ENCODE assay signal across 28 mouse cellular contexts in genomic region chr16:31064782-31065181, GRCm38 (mm10). TPM values are rescaled to one million over a fixed set of nuclear protein-coding genes. Genes with fewer than 3 reads are reported as not detected.
DNase-seq lines count a peak whose midpoint lies in the region; ATAC-seq and TF ChIP-seq lines count a peak whose summit lies in the region.
"Had no signal": no experiment of that assay in that cellular context is flagged by ENCODE, and none has a peak within 500 bp of the region (broad histone marks: within the 10 kb centered on the region; RNA-seq: fewer than 3 reads in every experiment).

No protein-coding gene starts in this region.

- TF ChIP-seq CTCF in bone marrow, adult 2 months (IDR thresholded peaks at IDR 0.05; ENCODE audit: control insufficient read depth, insufficient read depth, low read length), result no peak

- intact Hi-C loops in heart, postnatal 10 days (cut with DNase I), result loop anchor here (10.0 kb wide), 1 partner anchor 270 kb away; no protein-coding TSS in a partner anchor

- no peak overlapping the region for H3K4me3 ChIP-seq in midbrain, embryonic 10.5 days
- H3K4me3 ChIP-seq in midbrain, embryonic 14.5 days (replicated peaks; ENCODE audit: low read depth, low read length), result no peak overlapping the region
- no peak overlapping the region for H3K4me3 ChIP-seq in bone marrow, adult 2 months (replicated peaks; ENCODE audit: control insufficient read depth, low read depth, low read length)
- H3K4me3 ChIP-seq: forebrain, embryonic 13.5 days; heart, embryonic 13.5 days; hindbrain, embryonic 12.5 days; midbrain, embryonic 12.5 days had no signal

- peak; percentile 79 for DNase-seq in heart, adult 11 months
- no peak for DNase-seq in heart, postnatal 10 days
- no peak for DNase-seq in midbrain, embryonic 10.5 days (ENCODE audit: low spot score)
- DNase-seq in midbrain, embryonic 14.5 days, result no peak
- peak; percentile 62 for DNase-seq in splenic B cell, adult 2 months (ENCODE audit: low read depth, low spot score)
- no peak for DNase-seq in right cerebral cortex, postnatal 36 days (ENCODE audit: low spot score in 2 of 2)
- DNase-seq: adrenal gland, postnatal 10 days; cerebellum, adult 11 months; cerebellum, adult 9-10 months; cerebellum, postnatal 36 days; gastrocnemius, postnatal 14 days; heart, adult 18-20 months; kidney, adult 8-10 months; kidney, postnatal 10 days; liver; lung, adult 18-20 months; right cerebral cortex, postnatal 25 days; spleen, adult 18-20 months; thymus, postnatal 14 days had no signal

- H3K27ac ChIP-seq in midbrain, embryonic 10.5 days (replicated peaks), result 0 out of 2 replicates have a peak overlapping the region, but pooled peaks have one; percentile 13
- H3K27ac ChIP-seq in midbrain, embryonic 14.5 days (replicated peaks; ENCODE audit: low read depth, low read length), result no peak overlapping the region
- H3K27ac ChIP-seq in bone marrow, adult 2 months (ENCODE audit: control insufficient read depth, insufficient read depth, low read depth, low read length, poor library complexity), result peak overlapping the region; percentile 39
- H3K27ac ChIP-seq: forebrain, embryonic 13.5 days; heart, embryonic 13.5 days; hindbrain, embryonic 12.5 days; macrophage; midbrain, embryonic 12.5 days had no signal

- no peaks in the 10 kb centered on the region for H3K36me3 ChIP-seq in midbrain, embryonic 10.5 days
- H3K36me3 ChIP-seq in midbrain, embryonic 14.5 days (ENCODE audit: control insufficient read depth, insufficient read depth, low read length), result no peaks in the 10 kb centered on the region
- no peaks in the 10 kb centered on the region for H3K36me3 ChIP-seq in splenic B cell, adult 2 months (ENCODE audit: control insufficient read depth, insufficient read depth, low read length, poor library complexity, severe bottlenecking)
- H3K36me3 ChIP-seq: heart, embryonic 13.5 days; hindbrain, embryonic 12.5 days; midbrain, embryonic 12.5 days had no signal

- peaks cover 17% of the 10 kb centered on the region for H3K4me1 ChIP-seq in midbrain, embryonic 10.5 days
- no peaks in the 10 kb centered on the region for H3K4me1 ChIP-seq in midbrain, embryonic 14.5 days (ENCODE audit: control insufficient read depth, insufficient read depth, low read length)
- H3K4me1 ChIP-seq in bone marrow, adult 2 months (ENCODE audit: control insufficient read depth, insufficient read depth, low read length), result peaks cover 14% of the 10 kb centered on the region
- H3K4me1 ChIP-seq: forebrain, embryonic 13.5 days had no signal

- TF ChIP-seq POLR2A in bone marrow, adult 2 months (IDR thresholded peaks at IDR 0.05; ENCODE audit: borderline replicate concordance, control insufficient read depth, low read depth, low read length), result no peak

- ATAC-seq in midbrain, embryonic 14.5 days (ENCODE audit: low FRiP score, low TSS enrichment), result no peak
- ATAC-seq: forebrain, embryonic 13.5 days; intestine, embryonic 16.5 days; lung, postnatal 0 days; Patski had no signal

- 95% methylated on average over 6 of the region's 6 CpGs for WGBS in midbrain, embryonic 10.5 days
- WGBS in midbrain, embryonic 14.5 days, result 97% methylated on average over 6 of the region's 6 CpGs
- 40% methylated on average over 6 of the region's 6 CpGs for WGBS in bone marrow, adult 2 months

- H3K9ac ChIP-seq in midbrain, embryonic 14.5 days (replicated peaks; ENCODE audit: low read length), result no peak overlapping the region
- H3K9ac ChIP-seq: forebrain, embryonic 13.5 days; heart, embryonic 13.5 days; hindbrain, embryonic 12.5 days; midbrain, embryonic 12.5 days had no signal

- no peak overlapping the region for H3K4me2 ChIP-seq in midbrain, embryonic 14.5 days (ENCODE audit: low read length)
- H3K4me2 ChIP-seq: forebrain, embryonic 13.5 days; heart, embryonic 13.5 days; hindbrain, embryonic 12.5 days; midbrain, embryonic 12.5 days had no signal

- H3K9me3 ChIP-seq in midbrain, embryonic 10.5 days (replicated peaks), result no peaks in the 10 kb centered on the region
- no peaks in the 10 kb centered on the region for H3K9me3 ChIP-seq in midbrain, embryonic 14.5 days (ENCODE audit: control insufficient read depth, low read length)
- H3K9me3 ChIP-seq: forebrain, embryonic 13.5 days; heart, embryonic 13.5 days; hindbrain, embryonic 12.5 days; midbrain, embryonic 12.5 days had no signal

- no peaks in the 10 kb centered on the region for H3K27me3 ChIP-seq in midbrain, embryonic 10.5 days (ENCODE audit: low read depth, poor library complexity, severe bottlenecking)
- H3K27me3 ChIP-seq in midbrain, embryonic 14.5 days (ENCODE audit: control insufficient read depth, insufficient read depth, low read length), result no peaks in the 10 kb centered on the region
- H3K27me3 ChIP-seq in splenic B cell, adult 2 months (ENCODE audit: control insufficient read depth, insufficient read depth, low read length, poor library complexity, severe bottlenecking), result no peaks in the 10 kb centered on the region
- H3K27me3 ChIP-seq: forebrain, embryonic 13.5 days; heart, embryonic 13.5 days; hindbrain, embryonic 12.5 days; midbrain, embryonic 12.5 days; Patski had no signal

RNA-seq across cellular contexts. Expression of gene Xxylt1, which starts 16.4 kb away (rescaled TPM):
- total RNA-seq in heart, postnatal 10 days (2021), result 10 to 100 TPM; 15.8 to 17.6 TPM
- 13.6 and 14.0 TPM in 2 replicates for polyA plus RNA-seq in midbrain, embryonic 10.5 days (2016; fragmentation: Nextera tagmentation; extraction: Ambion mirVana)
- 13.3 and 14.4 TPM in 2 replicates for polyA plus RNA-seq in midbrain, embryonic 14.5 days (2014; fragmentation: Nextera tagmentation; extraction: Ambion mirVana)
- 1.7 and 2.7 TPM in 2 replicates for polyA plus RNA-seq in bone marrow, adult 2 months (2011; ENCODE audit: insufficient read depth, insufficient read length, low replicate concordance, missing spikeins)

Comparison
In these comparisons a context has a peak if more than half of its experiments do, and no peak if none do; other contexts are left out.
1. DNase-seq: peak in heart, adult 11 months (single experiment) and splenic B cell, adult 2 months (single experiment); none in heart, postnatal 10 days (0 of 2), midbrain, embryonic 10.5 days (single experiment), midbrain, embryonic 14.5 days (single experiment) and right cerebral cortex, postnatal 36 days (0 of 2).